Mouse (Mus musculus): ENCODE measurements around the gene Nkapd1.

- TF ChIP-seq CTCF (IDR thresholded peaks at IDR 0.05; ENCODE audit: extremely low read depth, insufficient read depth, insufficient read length, insufficient replicate concordance) (no peak), POLR2A (IDR thresholded peaks at IDR 0.05; ENCODE audit: low read depth, low read length) (peak; percentile 62)
These were observed 13.9 kb downstream of the Nkapd1 start, which contains the start of the genes Sdhd and Timm8b for GRCm38 (mm10) chr9:50603189-50603997.

Data from spleen, adult 2 months (tissue).